Mouse (Mus musculus) left cerebral cortex, postnatal 36 days (tissue): ENCODE measurements around the gene Sept1. TPM values are rescaled to one million over a fixed set of nuclear protein-coding genes. Genes with fewer than 3 reads are reported as not detected.

Experiments used
- DNase-seq, 2 experiments: peaks; one replicate each; pipeline ENCODE4 v3.0.0; 2021 to 2022; ENCODE audit warnings: low spot score in 2 of 2, mixed read lengths in 1 of 2
- intact Hi-C: fragments of 180-260 bp; cut with DNase I; formaldehyde crosslinking; loops from one replicate; pipeline ENCODE4 v1.15.1; 2025
- total RNA-seq, 2 experiments: library from RNA; stranded (reverse); gene quantifications; 2 replicates each; pipeline ENCODE4 v1.2.3; 2021

The Sept1 gene
- total RNA-seq, 2 experiments from 2014 or later = 3.2 to 5.6 TPM

DNA sequence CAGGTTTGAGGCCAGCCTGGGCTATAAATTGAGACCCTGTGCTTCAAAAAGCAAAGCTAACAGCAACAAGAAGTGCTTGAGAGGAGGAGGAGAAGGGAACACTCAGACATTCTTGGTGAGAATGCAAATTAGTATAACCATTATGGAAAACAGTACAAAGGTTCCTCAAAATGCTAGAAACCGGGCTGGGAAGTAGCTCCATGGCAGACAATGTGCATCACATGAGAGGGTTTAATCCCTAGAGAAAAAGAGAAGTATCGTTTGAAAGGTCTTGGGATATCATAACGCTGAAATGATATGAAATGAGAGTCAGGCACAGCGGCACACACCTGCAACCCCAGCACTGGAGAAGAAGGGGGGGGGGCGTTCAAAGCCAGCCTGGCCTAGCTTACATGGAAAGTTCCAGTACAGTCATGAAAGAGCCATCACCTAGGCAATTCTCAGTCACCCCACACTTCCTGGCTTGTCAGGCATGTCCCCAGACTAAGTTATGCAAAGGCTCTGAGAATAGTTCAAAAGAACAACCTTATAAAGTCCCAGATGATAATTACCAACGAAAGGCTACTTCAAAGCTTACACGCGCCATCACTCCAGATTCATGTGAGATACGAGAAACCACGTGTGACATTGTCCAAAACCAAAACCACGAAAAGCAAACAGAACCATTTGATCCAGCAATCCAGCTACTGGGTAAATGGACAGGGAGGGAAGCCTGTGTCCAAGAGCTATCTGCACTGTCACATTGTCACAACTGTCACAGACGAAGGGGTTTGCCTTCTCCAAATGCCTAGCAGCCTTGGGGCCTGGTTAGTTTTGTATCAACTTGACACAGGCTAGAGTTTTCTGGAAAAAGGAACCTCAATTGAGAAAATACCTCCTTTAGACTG is 67.1 kb downstream of the Sept1 start:
- no peak for DNase-seq
- intact Hi-C loops = no loop called here

Other genes starting within 250 kb of the Sept1 start
- gene Mvp, start 218.5 kb downstream of the Sept1 start, total RNA-seq = 1 to 10 TPM; 6.8 to 8.6 TPM
- gene Pagr1b, start 216.6 kb downstream of the Sept1 start, total RNA-seq = under 1 TPM in 1 of 2 experiments, not detected in 1; 0.99 TPM
- gene Pagr1a, start 215.8 kb downstream of the Sept1 start, total RNA-seq = 10 to 100 TPM; 25.4 to 28.8 TPM
- 10 to 100 TPM; 36.5 to 50.3 TPM for gene Gm42742, start 212.0 kb downstream of the Sept1 start, total RNA-seq
- gene Prrt2, start 211.9 kb downstream of the Sept1 start, total RNA-seq = 100 to 1,000 TPM; 213 to 222 TPM
- 100 to 1,000 TPM; 227 to 234 TPM for gene Maz, start 206.1 kb downstream of the Sept1 start, total RNA-seq
- 1 to 10 TPM; 5.3 to 8.2 TPM for gene Kif22, start 190.7 kb downstream of the Sept1 start, total RNA-seq
- gene Zg16, start 145.8 kb downstream of the Sept1 start, total RNA-seq = not detected
- 1 to 10 TPM; 1.1 to 1.3 TPM for gene AI467606, start 141.8 kb downstream of the Sept1 start, total RNA-seq
- under 1 TPM in 1 of 2 experiments, not detected in 1; 0.63 TPM for gene Qprt, start 110.9 kb downstream of the Sept1 start, total RNA-seq
- gene Spn, start 95.3 kb downstream of the Sept1 start, total RNA-seq = under 1 TPM; 0.12 to 0.25 TPM
- gene Cd2bp2, start 37.1 kb downstream of the Sept1 start, total RNA-seq = 10 to 100 TPM; 81.4 to 89.5 TPM
- 100 to 1,000 TPM in 1 of 2 experiments, 10 to 100 TPM in 1; 90.8 to 101 TPM for gene Tbc1d10b, start 24.7 kb downstream of the Sept1 start, total RNA-seq
- 1 to 10 TPM; 1.7 to 3.9 TPM for gene Mylpf, start 24.2 kb downstream of the Sept1 start, total RNA-seq
- gene Zfp553, start 69 bp downstream of the Sept1 start, total RNA-seq = 10 to 100 TPM; 18.6 to 19.4 TPM
- gene Zfp771, start 11.1 kb upstream of the Sept1 start, total RNA-seq = 10 to 100 TPM; 61.0 to 61.4 TPM
- gene Dctpp1, start 27.6 kb upstream of the Sept1 start, total RNA-seq = 10 to 100 TPM; 21.8 to 30.7 TPM
- 10 to 100 TPM; 38.4 to 43.1 TPM for gene Sephs2, start 40.9 kb upstream of the Sept1 start, total RNA-seq
- gene Itgal, start 63.1 kb upstream of the Sept1 start, total RNA-seq = under 1 TPM; 0.48 to 0.76 TPM
- gene Zfp768, start 112.5 kb upstream of the Sept1 start, total RNA-seq = 10 to 100 TPM; 14.4 to 15.0 TPM
- 1 to 10 TPM; 5.7 to 7.2 TPM for gene Zfp747, start 142.9 kb upstream of the Sept1 start, total RNA-seq
- 1 to 10 TPM; 3.3 to 3.9 TPM for gene 9130019O22Rik, start 154.0 kb upstream of the Sept1 start, total RNA-seq
- 1 to 10 TPM; 7.7 to 8.2 TPM for gene E430018J23Rik, start 160.5 kb upstream of the Sept1 start, total RNA-seq
- 1 to 10 TPM; 5.4 to 5.6 TPM for gene Zfp764, start 173.7 kb upstream of the Sept1 start, total RNA-seq
- gene Zfp688, start 188.9 kb upstream of the Sept1 start, total RNA-seq = 10 to 100 TPM; 13.7 to 18.6 TPM
- gene Zfp689, start 216.0 kb upstream of the Sept1 start, total RNA-seq = 1 to 10 TPM; 5.8 to 7.9 TPM
- gene Prr14, start 226.5 kb upstream of the Sept1 start, total RNA-seq = 10 to 100 TPM; 25.7 to 30.2 TPM
- 10 to 100 TPM; 48.7 to 61.4 TPM for gene Fbrs, start 246.1 kb upstream of the Sept1 start, total RNA-seq